Mouse (Mus musculus): ENCODE data around the gene 4921517D22Rik. TPM values are rescaled to one million over a fixed set of nuclear protein-coding genes. Genes with fewer than 3 reads are reported as not detected.
"Not testable (repeated sequence)": the region's sequence is repeated elsewhere in the genome, so short reads cannot be mapped to it uniquely, and the experiment has no call there.

Gene 4921517D22Rik
- polyA plus RNA-seq (2012; rRNA removed): not detected in 2 replicates

DNA sequence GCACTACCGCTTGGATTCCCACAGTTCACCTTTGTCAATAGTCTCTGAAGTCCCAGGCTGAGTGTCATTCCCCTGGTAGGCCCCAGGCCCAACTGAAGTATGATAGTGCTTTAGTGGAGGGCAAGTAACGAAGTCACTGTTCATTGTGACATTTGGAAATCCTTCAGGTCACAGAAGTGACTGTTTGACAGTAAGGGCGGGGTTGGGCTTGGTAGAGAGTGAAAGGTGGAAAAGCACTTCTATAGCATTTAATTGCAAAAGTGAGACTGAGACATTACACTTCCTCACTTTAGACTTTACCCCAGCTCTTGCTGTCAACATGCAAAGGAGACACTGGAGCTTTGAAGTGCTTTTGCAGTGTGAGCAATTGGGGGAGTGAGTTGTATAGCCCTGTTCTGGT lies at the start of gene 4921517D22Rik:
TSS of gene 4921517D22Rik (minus strand) at position 101 of the 400 bp plus-strand sequence.
- DNase-seq (ENCODE audit: extremely low spot score in 1 of 2, low spot score in 1 of 2): no peak

DNA sequence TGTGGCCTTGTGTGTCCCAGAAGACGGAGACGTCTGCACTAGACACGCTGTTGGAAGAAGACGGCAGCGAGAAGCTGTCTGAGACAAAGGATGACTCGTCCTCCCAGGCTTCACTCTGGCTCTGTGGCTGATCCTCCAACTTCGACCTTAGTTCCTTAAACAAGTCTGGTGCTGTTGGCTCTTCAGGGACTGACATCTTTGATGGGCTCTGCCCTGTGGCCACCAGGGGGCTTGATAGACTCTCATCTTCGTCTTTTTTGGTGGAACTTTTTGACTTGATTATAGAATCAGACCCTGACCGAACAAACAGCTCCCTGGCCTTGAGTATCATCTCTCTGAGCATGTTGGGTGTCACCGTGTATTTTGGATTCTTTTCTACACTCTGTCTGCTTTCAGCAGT lies 47.8 kb upstream of the 4921517D22Rik start:
- DNase-seq (ENCODE audit: extremely low spot score in 1 of 2, low spot score in 1 of 2): no peak

DNA sequence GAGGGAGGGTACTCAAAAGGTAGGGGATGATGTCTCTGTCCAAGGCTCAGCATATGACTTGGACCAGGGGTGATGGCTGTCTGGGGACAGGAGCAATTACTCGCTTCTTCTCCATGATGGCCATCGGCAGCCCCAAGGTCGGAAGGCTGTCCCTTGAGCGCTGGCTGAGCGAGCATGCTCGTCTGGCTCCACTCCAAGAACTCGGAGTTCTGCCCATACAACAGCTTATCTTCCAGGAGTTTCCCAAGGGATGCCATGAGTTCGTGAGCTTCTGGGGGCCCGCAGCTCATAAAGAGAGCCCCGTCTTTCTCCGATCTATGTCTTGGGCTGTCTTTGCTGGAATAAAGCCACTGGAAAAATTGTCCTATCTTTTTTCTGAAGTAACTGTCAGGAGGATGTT lies 47.2 kb upstream of the 4921517D22Rik start:
- DNase-seq (ENCODE audit: extremely low spot score in 1 of 2, low spot score in 1 of 2): no peak

DNA sequence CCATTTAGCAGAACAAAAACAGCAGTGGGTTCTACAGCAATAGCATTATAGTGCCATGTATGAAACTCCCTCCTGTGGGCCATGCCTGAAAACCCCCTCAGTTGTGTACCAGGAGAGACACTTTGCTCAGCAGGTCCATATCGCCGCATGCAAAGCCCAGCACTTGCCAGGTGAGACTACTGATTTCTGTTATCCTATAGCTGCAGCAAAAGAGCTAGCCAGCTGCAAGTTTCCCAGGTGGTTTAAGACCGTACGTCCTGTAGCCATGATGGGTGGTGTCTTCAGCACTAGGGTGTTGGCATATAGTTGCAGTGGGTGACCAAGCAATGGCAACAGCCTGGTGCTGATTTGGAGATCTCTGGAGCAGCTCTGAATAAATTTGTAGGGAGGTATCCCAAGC lies 45.5 kb upstream of the 4921517D22Rik start:
- DNase-seq (ENCODE audit: extremely low spot score in 1 of 2, low spot score in 1 of 2): no peak

DNA sequence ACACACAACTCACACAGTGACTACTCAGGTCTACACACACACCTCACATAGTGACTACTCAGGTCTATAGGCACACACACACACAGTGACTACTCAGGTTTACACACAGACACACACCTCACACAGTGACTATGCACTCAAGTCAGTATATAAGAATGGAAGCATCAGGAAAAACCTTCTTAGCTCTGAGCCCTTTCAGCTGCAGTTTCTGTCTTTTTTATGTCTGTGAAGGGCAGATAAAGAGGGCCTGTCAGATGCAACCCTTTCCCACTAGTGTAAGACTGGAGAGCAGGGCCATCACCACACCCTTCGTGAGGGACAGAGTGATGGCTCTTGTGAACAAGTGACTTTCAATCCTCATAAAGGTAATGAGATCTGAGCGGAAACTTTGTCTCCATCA lies 44.5 kb upstream of the 4921517D22Rik start:
- DNase-seq (ENCODE audit: extremely low spot score in 1 of 2, low spot score in 1 of 2): no peak

DNA sequence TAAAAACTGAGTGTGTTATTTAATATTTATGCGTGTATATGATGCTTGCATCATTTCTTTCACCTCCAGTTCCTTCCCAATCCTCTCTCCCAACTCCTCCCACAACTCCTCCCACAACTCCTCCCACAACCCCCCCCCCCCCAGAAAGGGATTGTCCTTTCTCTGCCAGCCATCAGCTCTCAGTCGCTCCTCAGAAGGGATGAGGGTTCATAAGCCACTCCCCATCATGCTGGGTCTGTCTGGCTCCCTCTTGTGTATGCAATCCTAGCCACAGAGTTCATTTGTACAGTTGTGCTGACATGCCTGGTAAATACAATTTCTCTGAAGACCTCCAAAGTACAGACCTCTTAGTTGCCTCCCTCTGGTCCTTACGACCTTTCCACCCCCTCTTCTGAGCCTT lies 41.3 kb upstream of the 4921517D22Rik start:
- DNase-seq (ENCODE audit: extremely low spot score in 1 of 2, low spot score in 1 of 2): no peak

DNA sequence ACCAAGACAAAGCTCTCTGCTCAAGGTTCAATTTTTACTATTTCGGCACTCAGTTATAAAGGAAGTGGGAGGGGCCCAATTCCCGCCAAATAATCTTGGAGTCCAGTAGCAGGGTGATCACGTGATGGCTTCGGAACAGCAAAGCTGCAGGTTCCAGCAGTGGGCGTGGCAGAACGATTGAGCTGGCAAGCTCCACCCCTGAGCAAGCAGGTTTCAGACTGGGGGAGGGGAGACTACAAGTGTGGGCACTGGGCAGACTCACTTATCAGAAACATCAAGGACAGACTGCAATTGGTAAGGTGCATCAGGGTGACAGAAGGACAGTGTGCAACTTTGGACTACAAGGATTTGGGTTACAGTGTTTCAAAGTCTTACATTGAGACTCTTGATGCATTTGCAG lies 40.4 kb upstream of the 4921517D22Rik start:
- not testable (repeated sequence) for DNase-seq (ENCODE audit: extremely low spot score in 1 of 2, low spot score in 1 of 2)

DNA sequence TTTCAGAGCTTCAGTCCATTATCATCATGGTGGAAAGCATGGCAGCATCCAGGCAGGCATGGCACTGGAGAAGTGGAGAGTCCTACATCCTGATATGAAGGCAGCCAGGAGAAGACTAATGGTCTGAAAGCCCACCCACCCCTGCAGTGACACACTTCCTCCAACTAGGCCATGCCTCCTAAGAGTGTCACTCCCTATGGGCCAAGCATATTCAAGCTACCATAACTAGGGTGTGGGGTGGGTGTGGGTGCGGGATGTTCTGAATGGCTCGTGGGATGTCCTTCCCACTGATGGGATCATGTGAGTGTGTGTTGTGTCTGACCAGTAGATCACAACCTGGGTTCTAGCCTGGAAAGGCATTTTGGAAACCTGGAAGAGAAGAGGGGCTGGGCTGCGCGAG lies 40.0 kb upstream of the 4921517D22Rik start:
- no peak for DNase-seq (ENCODE audit: extremely low spot score in 1 of 2, low spot score in 1 of 2)

DNA sequence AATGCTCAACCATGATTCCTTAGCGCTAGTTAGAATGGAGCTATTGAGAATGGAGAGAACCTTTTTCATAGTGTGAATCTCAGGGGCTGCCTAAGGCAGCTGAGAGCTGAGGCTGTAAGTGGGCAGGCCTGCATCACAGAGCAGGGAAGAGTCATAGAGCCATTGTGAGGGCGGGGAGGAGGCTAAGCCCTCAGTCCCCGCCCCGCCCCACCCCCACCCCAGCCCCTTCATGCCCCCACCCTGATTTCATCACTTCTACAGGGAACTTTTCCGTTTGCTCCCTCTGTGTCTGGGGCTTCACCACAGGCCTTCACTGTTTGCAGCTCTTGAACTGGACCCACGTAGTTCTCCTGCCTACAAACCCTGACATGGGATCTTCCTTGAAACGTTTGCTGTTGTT lies 37.7 kb upstream of the 4921517D22Rik start, which contains the start of gene Spata31d1d:
TSS of gene Spata31d1d (minus strand) at position 101 of the 400 bp plus-strand sequence.
- no peak for DNase-seq (ENCODE audit: extremely low spot score in 1 of 2, low spot score in 1 of 2)

DNA sequence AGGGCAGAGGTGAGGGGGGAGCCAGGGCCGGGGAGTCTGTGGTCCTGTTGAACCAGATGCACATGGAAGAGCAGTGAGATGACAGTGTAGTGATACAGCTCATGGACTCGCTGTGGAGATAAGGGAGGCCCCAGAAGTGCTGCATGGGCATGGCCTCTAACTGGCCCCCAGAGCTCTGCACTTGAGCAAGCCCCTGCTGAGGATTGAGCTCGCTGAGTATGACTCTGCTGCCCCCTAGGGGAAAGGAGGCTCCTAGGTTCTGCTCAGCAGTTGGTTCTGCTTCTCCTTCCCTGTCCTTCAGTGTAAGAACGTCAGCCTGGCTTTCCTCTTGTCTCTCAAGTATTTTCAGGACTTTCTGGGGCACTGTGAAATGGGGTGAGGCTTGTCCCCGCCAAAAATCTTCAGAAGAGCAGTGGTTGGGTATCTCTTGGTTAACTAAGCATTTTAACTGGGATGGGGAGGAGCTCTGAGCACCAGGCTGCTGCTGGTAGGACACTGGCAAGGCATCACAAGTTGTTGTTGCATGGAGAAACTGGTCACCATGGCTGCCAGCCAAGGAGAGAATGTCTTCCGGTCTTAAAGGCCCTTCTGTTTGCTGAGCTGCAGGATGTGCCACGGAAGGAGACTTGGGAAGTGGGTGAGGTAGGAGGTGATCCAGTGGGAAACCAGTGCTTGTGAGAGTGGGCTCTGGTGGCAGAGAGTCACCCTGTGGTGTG lies 34.6 kb upstream of the 4921517D22Rik start:
- peak; percentile 70 to 94 for DNase-seq (ENCODE audit: extremely low spot score in 1 of 2, low spot score in 1 of 2)

DNA sequence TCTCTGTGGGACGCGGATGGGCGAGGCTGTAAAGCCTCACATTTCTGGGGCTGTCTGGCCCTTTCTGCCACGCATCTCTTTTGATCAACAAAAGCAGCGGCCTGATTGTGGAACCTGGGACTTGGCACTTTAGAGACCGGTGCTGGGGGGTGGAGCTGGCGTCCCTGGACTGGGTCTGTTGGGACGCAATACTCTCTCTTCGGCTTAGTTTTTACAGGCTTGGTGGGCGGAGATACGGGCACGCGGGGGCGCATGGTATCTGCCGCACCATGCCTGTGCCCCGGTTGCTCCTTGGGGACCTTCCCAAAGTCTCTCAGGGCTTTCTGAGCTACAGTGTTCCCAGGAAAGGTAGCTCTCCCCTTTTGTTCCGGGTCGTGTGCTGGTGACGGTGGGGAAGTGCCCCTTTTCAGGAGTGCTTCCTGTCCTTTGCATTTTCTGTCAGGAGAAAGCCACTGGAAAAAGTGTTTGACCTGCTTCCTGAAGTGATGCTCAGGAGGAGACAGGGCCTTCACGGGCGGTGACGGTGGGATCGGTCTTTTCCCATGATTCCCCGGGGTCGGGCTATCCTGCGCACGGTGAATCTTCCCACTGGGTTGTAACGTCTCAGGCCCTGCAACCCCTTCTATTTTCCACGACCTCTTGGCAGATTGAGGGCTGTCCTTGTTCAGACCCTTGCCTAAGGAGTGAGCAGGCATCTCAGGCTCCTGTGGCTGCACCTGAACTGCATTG lies 32.4 kb upstream of the 4921517D22Rik start:
- DNase-seq (ENCODE audit: extremely low spot score in 1 of 2, low spot score in 1 of 2): no peak

DNA sequence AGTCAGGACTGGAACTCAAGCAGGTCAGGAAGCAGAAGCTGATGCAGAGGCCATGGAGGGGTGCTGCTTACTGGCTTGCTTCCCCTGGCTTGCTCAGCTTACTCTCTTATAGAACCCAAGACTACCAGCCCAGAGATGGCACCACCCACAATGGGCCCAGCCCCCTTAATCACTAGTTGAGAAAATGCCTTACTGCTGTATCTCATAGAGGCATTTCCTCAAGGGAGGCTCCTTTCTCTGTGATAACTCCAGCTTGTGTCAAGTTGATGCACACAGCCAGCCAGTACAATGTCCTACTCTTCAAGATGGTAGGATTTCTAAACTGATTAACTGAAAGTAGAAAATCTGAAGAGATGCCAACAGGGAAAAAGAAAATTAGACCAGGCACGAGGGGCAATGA lies 28.2 kb upstream of the 4921517D22Rik start:
- not testable (repeated sequence) for DNase-seq (ENCODE audit: extremely low spot score in 1 of 2, low spot score in 1 of 2)

DNA sequence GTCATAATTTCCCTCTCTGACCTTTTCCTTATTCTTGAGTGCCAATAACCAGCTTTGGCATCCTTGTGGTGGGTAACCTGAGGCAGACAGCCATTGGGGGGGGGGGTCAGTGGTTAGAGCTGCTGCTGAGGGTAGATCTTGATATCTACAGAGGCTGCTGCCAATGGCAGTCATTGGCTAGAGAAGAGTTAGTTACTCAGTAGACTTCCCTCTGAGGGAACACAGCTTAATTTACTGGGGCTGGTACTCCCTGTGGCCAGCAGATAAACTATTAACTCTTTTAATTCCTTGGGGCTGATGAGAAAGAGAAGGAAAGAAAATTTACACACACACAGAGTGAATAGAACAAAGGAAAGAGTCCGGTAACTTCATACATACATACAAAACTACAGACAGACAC lies 25.6 kb upstream of the 4921517D22Rik start:
- DNase-seq (ENCODE audit: extremely low spot score in 1 of 2, low spot score in 1 of 2): no peak

DNA sequence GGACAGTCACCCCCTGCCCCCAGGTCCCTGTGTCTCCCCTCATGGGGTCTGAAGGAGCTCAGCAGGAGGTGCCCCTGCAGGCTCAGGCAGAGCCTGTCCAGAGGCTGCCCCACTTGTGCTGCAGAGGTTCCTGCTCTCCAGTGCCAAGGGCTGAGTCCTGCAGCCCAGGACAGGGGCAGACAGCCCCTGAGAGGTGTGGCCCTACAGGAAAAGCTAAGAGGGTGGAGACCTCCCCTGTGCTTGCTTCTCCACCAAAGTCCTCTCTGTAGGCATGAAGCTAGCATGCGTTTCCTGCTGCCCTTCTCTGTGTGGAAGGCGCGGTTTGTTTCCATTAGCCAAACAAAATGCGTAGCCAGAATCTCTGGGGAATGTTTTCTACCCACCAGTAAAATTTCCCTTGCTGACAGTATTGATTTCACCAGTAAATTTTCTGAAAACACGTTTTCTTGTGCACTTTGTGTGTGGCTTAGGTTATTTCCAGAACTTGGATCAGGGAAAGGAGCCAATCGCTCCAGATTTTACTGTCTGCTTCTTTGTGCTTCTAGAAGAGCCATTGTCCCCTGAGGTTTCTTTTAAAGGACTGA lies 25.0 kb upstream of the 4921517D22Rik start:
- DNase-seq (ENCODE audit: extremely low spot score in 1 of 2, low spot score in 1 of 2): not testable (repeated sequence)

DNA sequence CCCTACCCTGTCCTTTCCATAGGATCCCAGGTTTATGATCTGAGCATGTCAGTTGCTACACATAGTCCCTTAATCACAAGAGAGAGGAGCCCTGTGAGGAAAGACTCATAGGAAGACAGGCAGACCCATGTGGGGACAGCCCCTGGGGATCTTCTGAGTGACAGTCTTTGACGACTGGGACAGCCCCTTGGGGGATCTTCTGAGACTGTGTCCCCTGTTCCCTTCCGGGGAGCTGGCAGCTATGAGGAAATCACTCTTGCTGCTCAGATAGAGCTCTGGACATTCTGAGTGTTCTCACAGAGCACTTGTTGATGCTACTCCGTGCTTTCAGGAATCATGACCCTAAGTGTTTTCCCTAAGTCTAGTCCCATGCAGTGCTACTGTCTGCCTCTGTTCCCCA lies 19.8 kb upstream of the 4921517D22Rik start:
- no peak for DNase-seq (ENCODE audit: extremely low spot score in 1 of 2, low spot score in 1 of 2)

DNA sequence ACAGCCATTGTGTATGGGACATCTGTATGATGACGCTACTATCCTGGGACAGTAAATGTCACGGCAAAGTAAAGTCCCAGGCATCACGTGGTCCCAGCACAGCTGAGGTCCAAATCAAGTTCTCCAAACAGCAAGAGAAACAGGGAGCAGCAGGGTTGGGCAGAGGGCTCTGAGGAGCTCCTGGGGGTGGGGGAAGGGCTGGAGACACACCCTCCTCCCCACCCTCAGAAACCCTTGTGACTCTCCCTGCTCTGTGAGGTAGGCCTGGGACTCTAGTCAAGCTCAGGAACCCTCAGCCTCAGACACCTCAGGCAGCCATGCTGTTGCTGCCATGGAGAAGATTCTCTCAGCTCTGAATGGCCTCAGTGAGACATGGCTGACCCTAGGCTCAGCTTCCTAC lies 18.1 kb upstream of the 4921517D22Rik start, which contains the start of gene Spata31d1b:
TSS of gene Spata31d1b (plus strand) at position 301 of the 400 bp plus-strand sequence.
- not testable (repeated sequence) for DNase-seq (ENCODE audit: extremely low spot score in 1 of 2, low spot score in 1 of 2)

DNA sequence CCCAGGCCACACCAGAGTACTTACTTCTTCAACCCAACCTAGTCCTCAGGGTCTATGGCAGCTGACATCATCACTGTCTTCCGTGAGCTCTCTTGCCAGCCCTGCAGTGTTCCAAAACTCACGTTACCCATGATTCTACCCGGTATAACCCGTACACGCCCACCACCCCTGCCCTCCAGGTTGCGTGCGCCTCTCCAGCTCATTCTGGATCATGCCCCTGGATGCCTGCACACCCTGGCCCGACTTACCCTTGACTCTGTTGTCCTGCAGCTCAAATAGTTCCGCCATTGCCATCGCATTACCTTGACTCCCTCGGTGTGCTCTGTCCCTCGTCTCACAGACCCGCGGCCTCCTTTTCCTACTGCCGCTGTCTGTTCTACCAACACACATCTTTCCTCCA lies 16.3 kb upstream of the 4921517D22Rik start, which contains the start of gene Spata31d1a:
TSS of gene Spata31d1a (minus strand) at position 101 of the 400 bp plus-strand sequence.
- no peak for DNase-seq (ENCODE audit: extremely low spot score in 1 of 2, low spot score in 1 of 2)

DNA sequence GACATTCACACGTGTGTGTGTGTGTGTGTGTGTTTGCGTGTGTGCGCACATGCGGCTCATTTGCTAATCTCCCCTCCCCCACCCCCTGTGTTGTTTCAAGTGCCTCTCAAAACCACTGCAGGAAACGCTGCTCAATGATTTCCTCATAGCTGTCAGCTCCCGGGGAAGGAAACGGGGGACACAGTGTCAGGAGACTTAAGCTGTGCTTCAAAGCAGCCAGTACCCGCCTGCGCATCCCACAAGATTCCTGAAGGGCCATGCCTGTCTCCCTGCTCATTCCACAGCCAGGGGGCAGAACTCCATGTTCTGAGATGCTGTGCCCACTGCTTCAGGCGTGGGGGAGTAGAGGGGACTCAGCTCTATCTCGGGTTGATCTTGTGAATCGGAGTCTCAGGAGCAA lies 10.7 kb upstream of the 4921517D22Rik start:
- peak in 1 of 2 experiments; percentile 48 for DNase-seq (ENCODE audit: extremely low spot score in 1 of 2, low spot score in 1 of 2)

DNA sequence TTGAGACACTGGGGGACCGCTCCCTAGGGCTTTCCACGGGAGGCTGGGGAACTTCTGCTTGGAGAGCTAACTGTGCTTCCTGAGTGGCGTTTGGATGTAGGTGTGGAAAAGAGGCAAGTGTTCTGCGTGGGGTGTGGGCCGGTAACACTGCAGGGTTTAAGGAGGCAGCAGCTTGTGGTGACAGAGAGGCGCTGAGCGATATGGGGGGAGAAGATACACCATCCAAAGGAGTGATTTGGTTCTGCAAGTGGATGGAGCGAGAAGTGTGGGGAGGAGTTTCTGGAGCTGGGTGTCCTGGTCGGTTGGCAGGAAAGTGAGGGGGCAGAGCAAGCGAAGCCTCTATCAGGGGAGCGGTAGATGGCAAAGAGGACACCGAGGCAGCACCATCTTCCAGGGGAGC lies 9.6 kb upstream of the 4921517D22Rik start:
- peak; percentile 36 to 65 for DNase-seq (ENCODE audit: extremely low spot score in 1 of 2, low spot score in 1 of 2)

DNA sequence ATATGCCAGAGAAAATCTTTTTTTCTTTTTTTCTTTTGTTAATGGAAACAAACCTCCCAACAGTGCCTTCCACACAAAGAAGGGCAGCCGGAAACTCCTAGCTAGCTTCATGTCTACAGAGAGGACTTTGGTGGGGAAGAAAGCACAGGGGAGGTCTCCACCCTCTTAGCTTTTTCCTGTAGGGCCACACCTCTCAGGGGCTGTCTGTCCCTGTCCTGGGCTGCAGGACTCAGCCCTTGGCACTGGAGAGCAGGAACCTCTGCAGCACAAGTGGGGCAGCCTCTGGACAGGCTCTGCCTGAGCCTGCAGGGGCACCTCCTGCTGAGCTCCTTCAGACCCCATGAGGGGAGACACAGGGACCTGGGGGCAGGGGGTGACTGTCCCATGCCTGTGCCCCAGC lies 6.2 kb upstream of the 4921517D22Rik start:
- not testable (repeated sequence) for DNase-seq (ENCODE audit: extremely low spot score in 1 of 2, low spot score in 1 of 2)

DNA sequence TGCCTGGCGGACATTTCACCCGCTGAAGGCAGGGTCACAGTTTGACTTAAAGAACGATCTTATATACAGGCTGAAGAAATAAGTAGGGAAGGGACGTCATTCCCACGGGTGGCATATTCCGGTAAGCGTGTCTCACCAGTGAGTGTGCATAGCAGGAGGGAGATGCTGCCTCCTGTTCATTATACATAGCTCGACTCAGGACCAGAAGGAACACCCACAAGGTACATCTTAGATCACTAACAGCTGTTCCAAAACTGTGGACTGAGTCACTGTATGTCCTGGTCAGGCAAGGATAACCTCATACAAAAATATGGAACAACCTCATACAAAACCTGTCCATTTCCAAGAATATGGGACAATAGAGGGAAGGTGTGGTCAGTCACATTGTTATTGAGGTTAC lies 5.2 kb upstream of the 4921517D22Rik start:
- DNase-seq (ENCODE audit: extremely low spot score in 1 of 2, low spot score in 1 of 2): peak in 1 of 2 experiments; percentile 24
